In the genomic region with DNA sequence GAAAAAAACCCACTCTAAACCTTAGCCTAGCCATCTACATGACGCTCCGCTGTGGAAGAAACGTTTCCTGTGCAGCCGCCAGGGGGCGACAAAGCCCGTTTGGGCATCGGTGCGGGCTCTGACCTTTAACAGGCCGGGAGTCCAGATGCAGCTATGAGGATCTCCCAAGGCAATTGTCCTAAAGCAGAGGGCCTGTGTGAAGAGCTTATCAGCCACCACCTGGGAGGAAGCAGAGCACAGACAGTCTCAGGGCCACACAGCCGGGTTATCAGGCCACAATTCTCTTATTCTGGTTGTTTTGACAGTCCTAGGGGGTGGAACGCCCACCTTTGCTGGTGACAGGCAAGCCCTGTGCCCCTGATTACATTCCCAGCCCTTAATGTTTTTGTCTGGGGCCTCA, we compare ENCODE assay signal across 7 mouse cellular contexts. TPM values are rescaled to one million over a fixed set of nuclear protein-coding genes. Genes with fewer than 3 reads are reported as not detected.
DNase-seq lines count a peak whose midpoint lies in the region; ATAC-seq and TF ChIP-seq lines count a peak whose summit lies in the region.

No protein-coding gene starts in this region.

- no peaks in the 10 kb centered on the region for H3K36me3 ChIP-seq in heart, adult 2 months (ENCODE audit: control insufficient read depth, insufficient read depth, low read length)
- no peaks in the 10 kb centered on the region for H3K36me3 ChIP-seq in limb, embryonic 14.5 days (ENCODE audit: control insufficient read depth, insufficient read depth, low read length)
- H3K36me3 ChIP-seq in midbrain, embryonic 16.5 days (ENCODE audit: control insufficient read depth, insufficient read depth, low read length) = no peaks in the 10 kb centered on the region

- no peak overlapping the region for H3K9ac ChIP-seq in heart, adult 2 months (ENCODE audit: low read depth, low read length)
- no peak overlapping the region for H3K9ac ChIP-seq in limb, embryonic 14.5 days (ENCODE audit: low read depth, low read length, severe bottlenecking)
- H3K9ac ChIP-seq in midbrain, embryonic 16.5 days (ENCODE audit: low read depth, low read length) = no peak overlapping the region

- no peaks in the 10 kb centered on the region for H3K27me3 ChIP-seq in heart, adult 2 months (ENCODE audit: control insufficient read depth, insufficient read depth, low read length)
- peaks cover 17% of the 10 kb centered on the region for H3K27me3 ChIP-seq in limb, embryonic 14.5 days (ENCODE audit: control insufficient read depth, insufficient read depth, low read length)
- H3K27me3 ChIP-seq in midbrain, embryonic 16.5 days (ENCODE audit: control insufficient read depth, insufficient read depth, low read depth, low read length) = peaks cover 14% of the 10 kb centered on the region

- H3K27ac ChIP-seq in heart, adult 2 months = no peak overlapping the region
- no peak overlapping the region for H3K27ac ChIP-seq in limb, embryonic 14.5 days (replicated peaks; ENCODE audit: low read depth, low read length)
- H3K27ac ChIP-seq in midbrain, embryonic 16.5 days (ENCODE audit: low read length) = no peak overlapping the region

- no peak for TF ChIP-seq POLR2A in heart, adult 2 months (IDR thresholded peaks at IDR 0.05; ENCODE audit: insufficient read depth, low read depth, low read length)
- TF ChIP-seq POLR2A in limb, embryonic 14.5 days (IDR thresholded peaks at IDR 0.05; ENCODE audit: borderline replicate concordance, extremely low read depth, insufficient read depth, insufficient read length) = no peak

- no peak overlapping the region for H3K4me3 ChIP-seq in heart, adult 2 months
- no peak overlapping the region for H3K4me3 ChIP-seq in limb, embryonic 14.5 days (replicated peaks; ENCODE audit: low read length)
- no peak overlapping the region for H3K4me3 ChIP-seq in midbrain, embryonic 16.5 days (ENCODE audit: low read depth, low read length)

- TF ChIP-seq EP300 in heart, adult 2 months (IDR thresholded peaks at IDR 0.05; ENCODE audit: insufficient read depth, low read depth, low read length) = peak; percentile 77; the same call in 1 of the 2 replicates

- peak; percentile 95 for TF ChIP-seq CTCF in heart, adult 2 months (IDR thresholded peaks at IDR 0.05)

- H3K79me2 ChIP-seq in heart, adult 2 months (replicated peaks; ENCODE audit: control insufficient read depth, insufficient read depth, low read length) = no peaks in the 10 kb centered on the region

- peaks cover 1% of the 10 kb centered on the region; the same call in 1 of the 2 replicates for H3K4me1 ChIP-seq in heart, adult 2 months (ENCODE audit: control insufficient read depth, insufficient read depth, low read length)
- no peaks in the 10 kb centered on the region for H3K4me1 ChIP-seq in limb, embryonic 14.5 days (ENCODE audit: control insufficient read depth, insufficient read depth, low read length)
- no peaks in the 10 kb centered on the region for H3K4me1 ChIP-seq in midbrain, embryonic 16.5 days (ENCODE audit: control insufficient read depth, insufficient read depth, low read length)

- 9% methylated on average over 11 of the region's 11 CpGs for WGBS in heart, adult 2 months
- WGBS in limb, embryonic 14.5 days = 8% methylated on average over 11 of the region's 11 CpGs
- 8% methylated on average over 11 of the region's 11 CpGs for WGBS in midbrain, embryonic 16.5 days

- no peaks in the 10 kb centered on the region for H3K9me3 ChIP-seq in limb, embryonic 14.5 days (ENCODE audit: control insufficient read depth, low read length)
- H3K9me3 ChIP-seq in midbrain, embryonic 16.5 days (replicated peaks; ENCODE audit: control insufficient read depth, low read length, poor library complexity, severe bottlenecking) = no peaks in the 10 kb centered on the region

- intact Hi-C loops in heart, adult 2 months (cut with DNase I) = loop anchor here (1.0 to 5.0 kb wide), 5 partner anchors 25 to 154 kb away; no protein-coding TSS in a partner anchor

- no peak overlapping the region for H3K4me2 ChIP-seq in limb, embryonic 14.5 days (replicated peaks; ENCODE audit: low read depth, low read length, severe bottlenecking)
- H3K4me2 ChIP-seq in midbrain, embryonic 16.5 days (ENCODE audit: low read length) = no peak overlapping the region

- peak; percentile 96 for DNase-seq in adrenal gland, postnatal 10 days
- peak; percentile 88 for DNase-seq in embryo, embryonic 9.5 days (ENCODE audit: extremely low spot score)
- peak; percentile 88 to 95 for DNase-seq in heart, adult 2 months
- peak; percentile 89 for DNase-seq in kidney, adult 9 months
- peak; percentile 73 for DNase-seq in limb, embryonic 14.5 days (ENCODE audit: low spot score)
- DNase-seq in spleen, postnatal 10 days (ENCODE audit: low spot score in 2 of 2) = peak; percentile 91 to 96

- ATAC-seq in limb, embryonic 14.5 days (ENCODE audit: low FRiP score, low read depth) = peak; percentile 83
- ATAC-seq in midbrain, embryonic 16.5 days = 0 out of 2 replicates have a peak, but pooled peaks have one; percentile 61

RNA-seq across cellular contexts. Expression of a gene that starts 1.3 kb away (rescaled TPM):
- total RNA-seq in adrenal gland, postnatal 10 days (2021) = under 1 TPM in 1 of 2 experiments, not detected in 1; 0.15 TPM
- total RNA-seq in heart, adult 2 months (2021) = not detected
- 1.0 TPM in 1 of 2 replicates, not detected in the other for polyA plus RNA-seq in heart, adult 2 months (2012; rRNA removed)
- polyA plus RNA-seq in limb, embryonic 14.5 days (2012; rRNA removed) = 12.8 and 16.3 TPM in 2 replicates
- polyA plus RNA-seq in limb, embryonic 14.5 days (2014; fragmentation: Nextera tagmentation; extraction: Ambion mirVana) = 23.0 and 29.3 TPM in 2 replicates
- 1.6 and 2.1 TPM in 2 replicates for polyA plus RNA-seq in midbrain, embryonic 16.5 days (2015; fragmentation: Nextera tagmentation; extraction: Ambion mirVana)

RNA-seq across cellular contexts. Expression of a gene that starts 7.1 kb away (rescaled TPM):
- 10 to 100 TPM; 48.3 to 63.4 TPM for total RNA-seq in adrenal gland, postnatal 10 days (2021)
- total RNA-seq in heart, adult 2 months (2021) = 10 to 100 TPM; 77.0 to 89.5 TPM
- 86.8 and 148 TPM in 2 replicates for polyA plus RNA-seq in heart, adult 2 months (2012; rRNA removed)
- polyA plus RNA-seq in limb, embryonic 14.5 days (2012; rRNA removed) = 127 and 159 TPM in 2 replicates
- 121 and 129 TPM in 2 replicates for polyA plus RNA-seq in limb, embryonic 14.5 days (2014; fragmentation: Nextera tagmentation; extraction: Ambion mirVana)
- polyA plus RNA-seq in midbrain, embryonic 16.5 days (2015; fragmentation: Nextera tagmentation; extraction: Ambion mirVana) = 65.5 and 69.1 TPM in 2 replicates

RNA-seq across cellular contexts. Expression of a gene that starts 22.2 kb away (rescaled TPM):
- total RNA-seq in adrenal gland, postnatal 10 days (2021) = 10 to 100 TPM; 16.8 to 23.8 TPM
- 10 to 100 TPM; 11.3 to 15.0 TPM for total RNA-seq in heart, adult 2 months (2021)
- polyA plus RNA-seq in heart, adult 2 months (2012; rRNA removed) = 25.0 and 32.9 TPM in 2 replicates
- polyA plus RNA-seq in limb, embryonic 14.5 days (2012; rRNA removed) = 43.2 and 48.1 TPM in 2 replicates
- polyA plus RNA-seq in limb, embryonic 14.5 days (2014; fragmentation: Nextera tagmentation; extraction: Ambion mirVana) = 51.1 and 56.0 TPM in 2 replicates
- 98.9 and 117 TPM in 2 replicates for polyA plus RNA-seq in midbrain, embryonic 16.5 days (2015; fragmentation: Nextera tagmentation; extraction: Ambion mirVana)

RNA-seq across cellular contexts. Expression of a gene that starts 25.6 kb away (rescaled TPM):
- total RNA-seq in adrenal gland, postnatal 10 days (2021) = 10 to 100 TPM; 28.8 to 38.4 TPM
- 10 to 100 TPM; 16.3 to 16.8 TPM for total RNA-seq in heart, adult 2 months (2021)
- 10.5 and 12.8 TPM in 2 replicates for polyA plus RNA-seq in heart, adult 2 months (2012; rRNA removed)
- polyA plus RNA-seq in limb, embryonic 14.5 days (2012; rRNA removed) = 30.0 and 43.2 TPM in 2 replicates
- polyA plus RNA-seq in limb, embryonic 14.5 days (2014; fragmentation: Nextera tagmentation; extraction: Ambion mirVana) = 13.7 and 14.5 TPM in 2 replicates
- 17.0 and 18.3 TPM in 2 replicates for polyA plus RNA-seq in midbrain, embryonic 16.5 days (2015; fragmentation: Nextera tagmentation; extraction: Ambion mirVana)

RNA-seq across cellular contexts. Expression of a gene that starts 48.3 kb away (rescaled TPM):
- total RNA-seq in adrenal gland, postnatal 10 days (2021) = 10 to 100 TPM; 45.4 to 48.1 TPM
- total RNA-seq in heart, adult 2 months (2021) = 100 to 1,000 TPM in 1 of 2 experiments, 10 to 100 TPM in 1; 88.7 to 100 TPM
- 60.8 and 72.6 TPM in 2 replicates for polyA plus RNA-seq in heart, adult 2 months (2012; rRNA removed)
- polyA plus RNA-seq in limb, embryonic 14.5 days (2012; rRNA removed) = 26.9 and 29.0 TPM in 2 replicates
- polyA plus RNA-seq in limb, embryonic 14.5 days (2014; fragmentation: Nextera tagmentation; extraction: Ambion mirVana) = 31.6 and 35.8 TPM in 2 replicates
- polyA plus RNA-seq in midbrain, embryonic 16.5 days (2015; fragmentation: Nextera tagmentation; extraction: Ambion mirVana) = 43.0 and 47.9 TPM in 2 replicates
